ENCODE assay signal across 14 mouse cellular contexts in genomic region chr7:141518926-141519325, GRCm38 (mm10). TPM values are rescaled to one million over a fixed set of nuclear protein-coding genes. Genes with fewer than 3 reads are reported as not detected.
A peak's percentile ranks its signal among the peaks of the same experiment; 100 is the strongest.
DNase-seq lines count a peak whose midpoint lies in the region; ATAC-seq lines count a peak whose summit lies in the region.
"Had no signal": no experiment of that assay in that cellular context is flagged by ENCODE, and none has a peak within 500 bp of the region (broad histone marks: within the 10 kb centered on the region; RNA-seq: fewer than 3 reads in every experiment).

No protein-coding gene starts in this region.

- 72% methylated on average over 3 of the region's 3 CpGs for WGBS in neural tube, embryonic 13.5 days
- WGBS in intestine, embryonic 15.5 days: 79% methylated on average over 3 of the region's 3 CpGs

- H3K27me3 ChIP-seq in neural tube, embryonic 13.5 days: no peaks in the 10 kb centered on the region
- H3K27me3 ChIP-seq in erythroblast, embryonic 14.5 days (ENCODE audit: control insufficient read depth): no peaks in the 10 kb centered on the region
- H3K27me3 ChIP-seq in intestine, embryonic 15.5 days (replicated peaks): no peaks in the 10 kb centered on the region
- H3K27me3 ChIP-seq: hindbrain, embryonic 15.5 days; neural tube, embryonic 15.5 days had no signal

- peaks cover 63% of the 10 kb centered on the region for H3K36me3 ChIP-seq in neural tube, embryonic 13.5 days
- H3K36me3 ChIP-seq in erythroblast, embryonic 14.5 days (ENCODE audit: control insufficient read depth): peaks cover 98% of the 10 kb centered on the region
- no peaks in the 10 kb centered on the region; the same call in 1 of the 2 replicates for H3K36me3 ChIP-seq in intestine, embryonic 15.5 days

- no peak overlapping the region for H3K9ac ChIP-seq in neural tube, embryonic 13.5 days
- H3K9ac ChIP-seq in intestine, embryonic 15.5 days: no peak overlapping the region
- H3K9ac ChIP-seq: hindbrain, embryonic 15.5 days; neural tube, embryonic 15.5 days had no signal

- H3K4me1 ChIP-seq in neural tube, embryonic 13.5 days (replicated peaks): no peaks in the 10 kb centered on the region; the same call in 1 of the 2 replicates
- peaks cover 53% of the 10 kb centered on the region for H3K4me1 ChIP-seq in erythroblast, embryonic 14.5 days (ENCODE audit: control insufficient read depth)
- no peaks in the 10 kb centered on the region for H3K4me1 ChIP-seq in intestine, embryonic 15.5 days (replicated peaks)
- H3K4me1 ChIP-seq: hindbrain, embryonic 15.5 days had no signal

- H3K9me3 ChIP-seq in neural tube, embryonic 13.5 days: no peaks in the 10 kb centered on the region
- no peaks in the 10 kb centered on the region for H3K9me3 ChIP-seq in erythroblast, embryonic 14.5 days (ENCODE audit: control insufficient read depth, low read length)
- H3K9me3 ChIP-seq in intestine, embryonic 15.5 days: no peaks in the 10 kb centered on the region
- H3K9me3 ChIP-seq: G1E; hindbrain, embryonic 15.5 days; neural tube, embryonic 15.5 days had no signal

- H3K4me2 ChIP-seq in neural tube, embryonic 13.5 days: no peak overlapping the region
- no peak overlapping the region for H3K4me2 ChIP-seq in intestine, embryonic 15.5 days (replicated peaks)
- H3K4me2 ChIP-seq: hindbrain, embryonic 15.5 days; neural tube, embryonic 15.5 days had no signal

- DNase-seq in neural tube, embryonic 10.5 days (ENCODE audit: extremely low spot score, low spot score): no peak
- peak; percentile 33 for DNase-seq in liver
- DNase-seq in cerebellum, adult 9-11 months: no peak
- DNase-seq: gastrocnemius, postnatal 36 days; kidney, adult 18-20 months; retina, postnatal 1 day; thymus, postnatal 25 days had no signal

- peak overlapping the region; percentile 33 for H3K27ac ChIP-seq in neural tube, embryonic 13.5 days (replicated peaks)
- no peak overlapping the region for H3K27ac ChIP-seq in intestine, embryonic 15.5 days
- H3K27ac ChIP-seq: hindbrain, embryonic 15.5 days; neural tube, embryonic 15.5 days had no signal

- H3K4me3 ChIP-seq in neural tube, embryonic 13.5 days: no peak overlapping the region
- H3K4me3 ChIP-seq in erythroblast, embryonic 14.5 days (replicated peaks): peak overlapping the region; percentile 2
- no peak overlapping the region for H3K4me3 ChIP-seq in intestine, embryonic 15.5 days (replicated peaks)
- H3K4me3 ChIP-seq: hindbrain, embryonic 15.5 days; neural tube, embryonic 15.5 days had no signal

- ATAC-seq in neural tube, embryonic 13.5 days (ENCODE audit: low read depth): no peak
- ATAC-seq in megakaryocyte progenitor cell, adult 5-6 weeks (replicated peaks; ENCODE audit: poor library complexity): peak; percentile 95
- ATAC-seq in intestine, embryonic 15.5 days: no peak

RNA-seq across cellular contexts. Expression of gene Chid1, which starts 20.7 kb away (rescaled TPM):
- 36.9 and 38.6 TPM in 2 replicates for polyA plus RNA-seq in neural tube, embryonic 13.5 days (2015; fragmentation: Nextera tagmentation; extraction: Ambion mirVana)
- 1.7 and 2.6 TPM in 2 replicates for polyA plus RNA-seq in erythroblast, embryonic 14.5 days (2012)
- total RNA-seq in megakaryocyte progenitor cell, adult 5-6 weeks (2015): 5.8 and 6.3 TPM in 2 replicates
- 31.2 and 38.7 TPM in 2 replicates for total RNA-seq in megakaryocyte progenitor cell, adult 5-6 weeks (2017)
- polyA plus RNA-seq in intestine, embryonic 15.5 days (2015; fragmentation: Nextera tagmentation; extraction: Ambion mirVana): 52.6 and 62.3 TPM in 2 replicates

RNA-seq across cellular contexts. Expression of gene Ap2a2, which starts 43.0 kb away (rescaled TPM):
- 109 and 117 TPM in 2 replicates for polyA plus RNA-seq in neural tube, embryonic 13.5 days (2015; fragmentation: Nextera tagmentation; extraction: Ambion mirVana)
- 8.6 and 9.2 TPM in 2 replicates for polyA plus RNA-seq in erythroblast, embryonic 14.5 days (2012)
- 18.3 and 20.0 TPM in 2 replicates for total RNA-seq in megakaryocyte progenitor cell, adult 5-6 weeks (2015)
- total RNA-seq in megakaryocyte progenitor cell, adult 5-6 weeks (2017): 23.4 and 23.6 TPM in 2 replicates
- polyA plus RNA-seq in intestine, embryonic 15.5 days (2015; fragmentation: Nextera tagmentation; extraction: Ambion mirVana): 79.1 and 84.1 TPM in 2 replicates

RNA-seq across cellular contexts. Expression of gene Tspan4, which starts 43.9 kb away (rescaled TPM):
- 54.3 and 57.1 TPM in 2 replicates for polyA plus RNA-seq in neural tube, embryonic 13.5 days (2015; fragmentation: Nextera tagmentation; extraction: Ambion mirVana)
- polyA plus RNA-seq in erythroblast, embryonic 14.5 days (2012): 0.31 and 0.46 TPM in 2 replicates
- 18.3 and 23.9 TPM in 2 replicates for total RNA-seq in megakaryocyte progenitor cell, adult 5-6 weeks (2015)
- total RNA-seq in megakaryocyte progenitor cell, adult 5-6 weeks (2017): 38.2 and 39.1 TPM in 2 replicates
- 60.7 and 67.8 TPM in 2 replicates for polyA plus RNA-seq in intestine, embryonic 15.5 days (2015; fragmentation: Nextera tagmentation; extraction: Ambion mirVana)

RNA-seq across cellular contexts. Expression of gene Polr2l, which starts 44.0 kb away (rescaled TPM):
- 79.3 and 85.0 TPM in 2 replicates for polyA plus RNA-seq in neural tube, embryonic 13.5 days (2015; fragmentation: Nextera tagmentation; extraction: Ambion mirVana)
- 15.4 and 17.1 TPM in 2 replicates for polyA plus RNA-seq in erythroblast, embryonic 14.5 days (2012)
- total RNA-seq in megakaryocyte progenitor cell, adult 5-6 weeks (2015): 31.3 and 40.2 TPM in 2 replicates
- total RNA-seq in megakaryocyte progenitor cell, adult 5-6 weeks (2017): 45.0 and 46.7 TPM in 2 replicates
- polyA plus RNA-seq in intestine, embryonic 15.5 days (2015; fragmentation: Nextera tagmentation; extraction: Ambion mirVana): 57.9 and 61.9 TPM in 2 replicates

RNA-seq across cellular contexts. Expression of gene Cd151, which starts 51.7 kb away (rescaled TPM):
- polyA plus RNA-seq in neural tube, embryonic 13.5 days (2015; fragmentation: Nextera tagmentation; extraction: Ambion mirVana): 19.1 and 22.7 TPM in 2 replicates
- 1.0 and 1.1 TPM in 2 replicates for polyA plus RNA-seq in erythroblast, embryonic 14.5 days (2012)
- 11.0 and 14.7 TPM in 2 replicates for total RNA-seq in megakaryocyte progenitor cell, adult 5-6 weeks (2015)
- total RNA-seq in megakaryocyte progenitor cell, adult 5-6 weeks (2017): 14.5 and 22.1 TPM in 2 replicates
- polyA plus RNA-seq in intestine, embryonic 15.5 days (2015; fragmentation: Nextera tagmentation; extraction: Ambion mirVana): 21.5 and 25.5 TPM in 2 replicates

Comparison
In these comparisons a context has a peak if more than half of its experiments do, and no peak if none do; other contexts are left out.
1. RNA of gene Chid1, which starts 20.7 kb away (polyA plus RNA-seq): 52.6 to 62.3 TPM in intestine, embryonic 15.5 days and 36.9 to 38.6 TPM in neural tube, embryonic 13.5 days; 1.7 to 2.6 TPM in erythroblast, embryonic 14.5 days; every median in the first group is over 10 times any median in the second.
2. RNA of gene Tspan4, which starts 43.9 kb away (polyA plus RNA-seq): 60.7 to 67.8 TPM in intestine, embryonic 15.5 days and 54.3 to 57.1 TPM in neural tube, embryonic 13.5 days; 0.31 to 0.46 TPM in erythroblast, embryonic 14.5 days; every median in the first group is over 10 times any median in the second.